Mouse (Mus musculus): Measurements from ENCODE around the gene Lpcat3.
A peak's percentile ranks its signal among the peaks of the same experiment; 100 is the strongest.

- no peak for TF ChIP-seq CTCF (IDR thresholded peaks at IDR 0.05; ENCODE audit: low read depth, low read length)
- TF ChIP-seq GATA1 (IDR thresholded peaks at IDR 0.05; ENCODE audit: borderline replicate concordance, low read length): no peak
- 0 out of 2 replicates have a peak, but pooled peaks have one; percentile 52 for TF ChIP-seq POLR2AphosphoS5 (IDR thresholded peaks at IDR 0.05; ENCODE audit: insufficient replicate concordance, low read depth, low read length)
- TF ChIP-seq TAL1 (conservative IDR thresholded peaks at IDR 0.05; ENCODE audit: low read depth, low read length): no peak
- no peak for TF ChIP-seq GATA2 (IDR thresholded peaks at IDR 0.05; ENCODE audit: borderline replicate concordance, low read depth, low read length)
Measured at GRCm38 (mm10) chr6:124703789-124704188, 41.0 kb downstream of the Lpcat3 start.
